In genomic region chr13:12356184-12356583, GRCm38 (mm10) we compare ENCODE assay signal across 17 mouse cellular contexts. TPM values are rescaled to one million over a fixed set of nuclear protein-coding genes. Genes with fewer than 3 reads are reported as not detected.
"Had no signal": no experiment of that assay in that cellular context is flagged by ENCODE, and none has a peak within 500 bp of the region (broad histone marks: within the 10 kb centered on the region; RNA-seq: fewer than 3 reads in every experiment).

No protein-coding gene starts in this region.

- H3K9me3 ChIP-seq: lung, embryonic 15.5 days; midbrain, embryonic 13.5 days; midbrain, embryonic 15.5 days; neural tube, embryonic 12.5 days; stomach, embryonic 15.5 days had no signal

- H3K27ac ChIP-seq: lung, embryonic 15.5 days; macrophage; midbrain, embryonic 13.5 days; midbrain, embryonic 15.5 days; neural tube, embryonic 12.5 days; stomach, embryonic 15.5 days; stomach, postnatal 0 days had no signal

- DNase-seq: liver, postnatal 0 days; lung, adult 2 months; lung, postnatal 14 days; lung, postnatal 36 days; right cerebral cortex, postnatal 14 days; thymus, adult 2 months; thymus, postnatal 25 days; thymus, postnatal 4 days had no signal

- H3K36me3 ChIP-seq: lung, embryonic 15.5 days; midbrain, embryonic 13.5 days; midbrain, embryonic 15.5 days; neural tube, embryonic 12.5 days; stomach, embryonic 15.5 days had no signal

- H3K27me3 ChIP-seq: lung, embryonic 15.5 days; midbrain, embryonic 13.5 days; midbrain, embryonic 15.5 days; neural tube, embryonic 12.5 days; stomach, embryonic 15.5 days had no signal

- H3K4me1 ChIP-seq: lung, embryonic 15.5 days; midbrain, embryonic 13.5 days; midbrain, embryonic 15.5 days; neural tube, embryonic 12.5 days; stomach, embryonic 15.5 days had no signal

- H3K4me3 ChIP-seq: lung, embryonic 15.5 days; midbrain, embryonic 13.5 days; midbrain, embryonic 15.5 days; neural tube, embryonic 12.5 days; stomach, embryonic 15.5 days had no signal

- ATAC-seq: liver, postnatal 0 days; lung, postnatal 0 days; midbrain, embryonic 13.5 days; midbrain, embryonic 15.5 days had no signal

RNA-seq across cellular contexts. Expression of gene Actn2, which starts 15.6 kb away (rescaled TPM):
- total RNA-seq: monocyte, adult 5-6 weeks had no signal
- polyA plus RNA-seq: macrophage had no signal
